Mouse (Mus musculus) bone marrow macrophage, adult 2 months (primary cell): ENCODE measurements around the gene Tbc1d21.

Experiments used
- CTCF ChIP-seq: IDR thresholded peaks from 2 replicates; pipeline ENCODE4 v1.5.1; 2012; ENCODE audit warnings: low read depth, mild to moderate bottlenecking, low read length, moderate library complexity
- POLR2A ChIP-seq: IDR thresholded peaks from 2 replicates; pipeline ENCODE4 v1.6.1; 2012; ENCODE audit warnings: mild to moderate bottlenecking, low read depth, low read length, borderline replicate concordance

GRCm38 (mm10) chr9:58388381-58388780 is 18.1 kb upstream of the Tbc1d21 start:
- no peak for TF ChIP-seq POLR2A
- no peak for TF ChIP-seq CTCF
